In the genomic region with DNA sequence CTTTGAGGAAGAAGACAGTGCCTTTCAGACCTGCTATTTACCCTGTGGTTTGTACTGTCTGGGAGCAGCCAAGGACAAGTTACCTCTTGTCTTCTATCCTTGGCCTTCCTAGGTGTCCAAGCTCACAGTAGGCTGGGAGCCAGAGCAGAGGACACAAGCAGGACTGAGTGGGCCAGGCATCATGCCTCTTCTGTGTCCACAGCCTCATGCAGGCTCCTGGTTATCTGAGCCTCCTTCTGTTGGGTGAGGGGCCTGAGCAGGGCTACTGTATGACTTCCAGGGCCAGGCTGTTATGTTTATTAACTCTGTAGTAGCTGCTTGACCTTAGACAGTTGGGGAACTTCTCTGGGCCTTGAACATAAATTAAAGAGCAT, we compare ENCODE assay signal across 12 mouse cellular contexts.
DNase-seq lines count a peak whose midpoint lies in the region; ATAC-seq and TF ChIP-seq lines count a peak whose summit lies in the region.
"Had no signal": no experiment of that assay in that cellular context is flagged by ENCODE, and none has a peak within 500 bp of the region (broad histone marks: within the 10 kb centered on the region; RNA-seq: fewer than 3 reads in every experiment).

No protein-coding gene starts in this region.

- H3K4me2 ChIP-seq in heart, embryonic 11.5 days: no peak overlapping the region
- H3K4me2 ChIP-seq in lung, embryonic 16.5 days (ENCODE audit: low read depth, low read length): no peak overlapping the region
- H3K4me2 ChIP-seq in stomach, embryonic 15.5 days: no peak overlapping the region

- peaks cover 63% of the 10 kb centered on the region for H3K4me1 ChIP-seq in heart, embryonic 11.5 days (ENCODE audit: control insufficient read depth, insufficient read depth, low read length)
- peaks cover 35% of the 10 kb centered on the region for H3K4me1 ChIP-seq in lung, embryonic 16.5 days (replicated peaks; ENCODE audit: control insufficient read depth, insufficient read depth, low read length)
- peaks cover 35% of the 10 kb centered on the region for H3K4me1 ChIP-seq in lung, adult 2 months (ENCODE audit: control insufficient read depth, insufficient read depth, low read length)
- peaks cover 32% of the 10 kb centered on the region for H3K4me1 ChIP-seq in stomach, embryonic 15.5 days

- no peak overlapping the region; the same call in 1 of the 2 replicates for H3K9ac ChIP-seq in heart, embryonic 11.5 days (ENCODE audit: low read depth, low read length)
- H3K9ac ChIP-seq in lung, embryonic 16.5 days (ENCODE audit: low read length): no peak overlapping the region
- no peak overlapping the region for H3K9ac ChIP-seq in stomach, embryonic 15.5 days

- no peak for TF ChIP-seq POLR2A in lung, adult 2 months (IDR thresholded peaks at IDR 0.05; ENCODE audit: borderline replicate concordance, extremely low read depth, low read depth, low read length)

- peaks cover 7% of the 10 kb centered on the region for H3K36me3 ChIP-seq in heart, embryonic 11.5 days (ENCODE audit: control insufficient read depth, insufficient read depth, low read length)
- H3K36me3 ChIP-seq in lung, embryonic 16.5 days (ENCODE audit: control insufficient read depth, insufficient read depth, low read length): no peaks in the 10 kb centered on the region; the same call in 1 of the 2 replicates
- H3K36me3 ChIP-seq in stomach, embryonic 15.5 days: peaks cover 22% of the 10 kb centered on the region

- H3K27me3 ChIP-seq in heart, embryonic 11.5 days (ENCODE audit: control insufficient read depth, insufficient read depth, low read length): no peaks in the 10 kb centered on the region
- no peaks in the 10 kb centered on the region for H3K27me3 ChIP-seq in lung, embryonic 16.5 days (ENCODE audit: control insufficient read depth, insufficient read depth, low read depth, low read length)
- H3K27me3 ChIP-seq in stomach, embryonic 15.5 days (replicated peaks): no peaks in the 10 kb centered on the region

- H3K4me3 ChIP-seq in heart, embryonic 11.5 days (ENCODE audit: low read depth, low read length): no peak overlapping the region
- H3K4me3 ChIP-seq in lung, embryonic 16.5 days (ENCODE audit: low read length): no peak overlapping the region
- H3K4me3 ChIP-seq in lung, adult 2 months (replicated peaks; ENCODE audit: extremely low read depth, low read depth, low read length): no peak overlapping the region
- no peak overlapping the region for H3K4me3 ChIP-seq in stomach, embryonic 15.5 days (replicated peaks)

- peak overlapping the region; percentile 65 for H3K27ac ChIP-seq in heart, embryonic 11.5 days (ENCODE audit: low read depth, low read length)
- peak overlapping the region; percentile 24; the same call in 1 of the 2 replicates for H3K27ac ChIP-seq in lung, embryonic 16.5 days (ENCODE audit: low read length)
- H3K27ac ChIP-seq in stomach, embryonic 15.5 days: peak overlapping the region; percentile 36; the same call in 1 of the 2 replicates

- no peak for DNase-seq in heart, adult 11 months
- no peak for DNase-seq in lung, adult 2 months
- peak; percentile 54 for DNase-seq in liver
- DNase-seq in cerebellum, adult 9-10 months: no peak
- DNase-seq: adrenal gland, postnatal 25 days; B cell, adult 2 months; cerebellum, adult 11-12 months; kidney, adult 11 months had no signal

- 0 out of 2 replicates have a peak, but pooled peaks have one; percentile 33 for ATAC-seq in heart, embryonic 11.5 days (replicated peaks; ENCODE audit: insufficient number of reproducible peaks, low FRiP score, low TSS enrichment)
- no peak for ATAC-seq in lung, embryonic 16.5 days (ENCODE audit: low read depth)
- no peak for ATAC-seq in stomach, embryonic 15.5 days (ENCODE audit: insufficient read depth, low FRiP score, low read depth)
- no peak for ATAC-seq in frontal cortex, adult (ENCODE audit: low TSS enrichment)

- TF ChIP-seq CTCF in lung, adult 2 months (IDR thresholded peaks at IDR 0.05; ENCODE audit: insufficient read depth, low read length): no peak

- H3K9me3 ChIP-seq in heart, embryonic 11.5 days (replicated peaks; ENCODE audit: control insufficient read depth, low read length): no peaks in the 10 kb centered on the region
- no peaks in the 10 kb centered on the region for H3K9me3 ChIP-seq in lung, embryonic 16.5 days (ENCODE audit: control insufficient read depth, low read length)
- no peaks in the 10 kb centered on the region for H3K9me3 ChIP-seq in stomach, embryonic 15.5 days
